Mouse (Mus musculus) G1E (cell line): ENCODE measurements at regions not wholly inside any gene's neighbourhood (a gene's known extent, or its start where the extent isn't known, plus 50 kb on each side); places are given as distances from the start of the nearest gene placed in this dataset.

Experiments used
- ATAC-seq: 2 replicates; pipeline ENCODE4 v1.8.0; 2016; ENCODE audit warnings: mild to moderate bottlenecking; ENCODE audit not compliant: insufficient number of reproducible peaks, poor library complexity, low FRiP score, severe bottlenecking; ENCODE audit errors: extremely low read depth
- DNase-seq: peaks from one replicate; pipeline ENCODE4 v3.0.0; 2012; ENCODE audit warnings: low spot score
- H3K27me3 ChIP-seq: 2 replicates; pipeline ENCODE4 v1.6.1; 2012; ENCODE audit warnings: mild to moderate bottlenecking, low read length, inconsistent platforms; ENCODE audit not compliant: insufficient read depth
- H3K36me3 ChIP-seq: replicated peaks from 2 replicates; pipeline ENCODE3; 2012; ENCODE audit warnings: mild to moderate bottlenecking, inconsistent platforms
- H3K4me1 ChIP-seq: 2 replicates; pipeline ENCODE4 v1.6.1; 2012; ENCODE audit warnings: low read depth, low read length, inconsistent platforms, mixed read lengths; ENCODE audit not compliant: insufficient read depth
- H3K4me3 ChIP-seq: 2 replicates; pipeline ENCODE4 v1.5.1; 2012; ENCODE audit warnings: low read depth, mild to moderate bottlenecking, inconsistent platforms, low read length, moderate library complexity, mixed read lengths
- H3K9me3 ChIP-seq: replicated peaks from 2 replicates; pipeline ENCODE4 v1.6.1; 2012; ENCODE audit warnings: inconsistent platforms
- CTCF ChIP-seq: IDR thresholded peaks from 2 replicates; pipeline ENCODE4 v1.5.1; 2012; ENCODE audit warnings: low read depth, low read length, inconsistent platforms, mixed read lengths
- GATA1 ChIP-seq: IDR thresholded peaks from 2 replicates; pipeline ENCODE4 v1.6.1; 2012; ENCODE audit warnings: borderline replicate concordance, low read length, inconsistent platforms, mixed read lengths
- GATA2 ChIP-seq: IDR thresholded peaks from 2 replicates; pipeline ENCODE4 v1.6.1; 2012; ENCODE audit warnings: low read depth, low read length, inconsistent platforms, borderline replicate concordance
- POLR2AphosphoS5 ChIP-seq: IDR thresholded peaks from 2 replicates; pipeline ENCODE4 v1.6.1; 2012; ENCODE audit warnings: low read depth, low read length, inconsistent platforms; ENCODE audit not compliant: insufficient replicate concordance
- TAL1 ChIP-seq: conservative IDR thresholded peaks from 2 replicates; pipeline ENCODE4 v1.6.1; 2012; ENCODE audit warnings: low read depth, low read length, inconsistent platforms, mixed read lengths

- TF ChIP-seq TAL1 (no peak), POLR2AphosphoS5 (no peak), CTCF (no peak), GATA1 (no peak), GATA2 (no peak)
- DNase-seq: no peak
- ATAC-seq: no peak
- Histone ChIP-seq H3K4me3 (no peak overlapping the region), H3K36me3 (no peaks in the 10 kb centered on the region), H3K4me1 (no peaks in the 10 kb centered on the region), H3K27me3 (peaks cover 6% of the 10 kb centered on the region; the same call in 1 of the 2 replicates), H3K9me3 (no peaks in the 10 kb centered on the region)
Measured at GRCm38 (mm10) chr3:37938284-37938596, 213.9 kb upstream of the Gm5148 start.

- ATAC-seq: no peak
- TF ChIP-seq TAL1: no peak
- TF ChIP-seq CTCF: no peak
- no peak for TF ChIP-seq POLR2AphosphoS5
- TF ChIP-seq GATA2: no peak
- TF ChIP-seq GATA1: no peak
Measured at GRCm38 (mm10) chr3:37937381-37938283, 213.3 kb upstream of the Gm5148 start.

GRCm38 (mm10) chr3:37936251-37936931, 212.1 kb upstream of the Gm5148 start:
- no peaks in the 10 kb centered on the region for H3K36me3 ChIP-seq
- H3K4me1 ChIP-seq: no peaks in the 10 kb centered on the region
- H3K9me3 ChIP-seq: no peaks in the 10 kb centered on the region
- peaks cover 12% of the 10 kb centered on the region; the same call in 1 of the 2 replicates for H3K27me3 ChIP-seq
- TF ChIP-seq GATA1: no peak
- no peak for TF ChIP-seq POLR2AphosphoS5
- no peak for TF ChIP-seq GATA2
- no peak for TF ChIP-seq TAL1
- no peak for TF ChIP-seq CTCF
- ATAC-seq (no peak), DNase-seq (no peak)
- no peak overlapping the region for H3K4me3 ChIP-seq

More at GRCm38 (mm10) chr3:37937381-37938283, 213.3 kb upstream of the Gm5148 start:
- Histone ChIP-seq H3K9me3 (no peaks in the 10 kb centered on the region), H3K4me1 (no peaks in the 10 kb centered on the region), H3K4me3 (no peak overlapping the region), H3K27me3 (peaks cover 6% of the 10 kb centered on the region; the same call in 1 of the 2 replicates), H3K36me3 (no peaks in the 10 kb centered on the region)
- DNase-seq: no peak

- no peak for ATAC-seq
- H3K4me3 ChIP-seq: no peak overlapping the region
Measured at GRCm38 (mm10) chr3:37934905-37935708, 210.8 kb upstream of the Gm5148 start.

DNA sequence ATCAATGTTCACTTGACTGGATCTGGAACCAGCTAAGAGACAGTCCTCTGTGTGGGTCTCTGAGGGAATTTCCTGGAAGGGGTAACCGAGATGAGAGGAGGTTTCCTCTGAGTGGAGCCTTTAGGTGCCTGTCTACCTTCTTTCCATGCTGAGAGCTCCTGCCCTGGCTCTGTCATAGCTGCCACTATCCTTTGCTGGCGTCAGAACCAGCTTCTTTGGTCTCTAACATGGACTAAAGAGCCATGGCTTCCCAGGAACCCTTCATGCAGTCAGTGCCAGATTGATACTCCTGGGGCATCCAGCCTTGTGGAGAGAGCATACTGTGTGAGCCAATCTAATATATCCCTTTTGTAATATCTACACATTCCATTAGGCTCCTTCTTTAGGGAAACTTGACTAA, 209.9 kb upstream of the Gm5148 start:
- no peak overlapping the region for H3K4me3 ChIP-seq
- H3K36me3 ChIP-seq: no peaks in the 10 kb centered on the region
- no peaks in the 10 kb centered on the region for H3K4me1 ChIP-seq
- ATAC-seq: no peak
- DNase-seq: no peak
- TF ChIP-seq GATA2: no peak
- no peak for TF ChIP-seq CTCF
- TF ChIP-seq TAL1: no peak
- TF ChIP-seq POLR2AphosphoS5: no peak
- TF ChIP-seq GATA1: no peak
- peaks cover 12% of the 10 kb centered on the region; the same call in 1 of the 2 replicates for H3K27me3 ChIP-seq
- H3K9me3 ChIP-seq: no peaks in the 10 kb centered on the region

More at GRCm38 (mm10) chr3:37934905-37935708, 210.8 kb upstream of the Gm5148 start:
- TF ChIP-seq CTCF: no peak
- no peak for TF ChIP-seq GATA1
- TF ChIP-seq POLR2AphosphoS5: no peak
- TF ChIP-seq TAL1: no peak
- no peak for TF ChIP-seq GATA2
- Histone ChIP-seq H3K9me3 (no peaks in the 10 kb centered on the region), H3K27me3 (peaks cover 12% of the 10 kb centered on the region; the same call in 1 of the 2 replicates), H3K4me1 (no peaks in the 10 kb centered on the region), H3K36me3 (no peaks in the 10 kb centered on the region)
- no peak for DNase-seq

DNA sequence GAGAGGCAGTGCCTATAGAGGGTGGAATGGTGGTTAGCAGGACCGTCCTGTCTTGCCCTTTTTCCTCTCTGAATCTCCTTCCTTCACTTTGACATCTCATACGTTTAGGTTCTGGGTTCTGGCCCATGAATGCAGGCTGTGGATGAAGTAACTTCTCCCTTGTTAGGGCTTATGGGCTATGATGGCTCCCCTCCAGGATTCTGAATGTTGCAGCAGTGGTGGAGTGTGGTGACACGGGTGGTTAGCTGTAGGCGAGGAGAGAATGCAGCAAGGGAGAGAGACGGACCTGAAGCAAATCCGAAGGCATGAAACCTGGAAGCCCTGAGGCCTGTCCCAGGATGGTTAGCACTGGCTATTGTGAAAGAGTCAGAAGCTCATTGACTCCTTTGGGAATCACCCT, 204.4 kb upstream of the Gm5148 start:
- Histone ChIP-seq H3K36me3 (no peaks in the 10 kb centered on the region), H3K4me3 (no peak overlapping the region), H3K4me1 (no peaks in the 10 kb centered on the region), H3K27me3 (peaks cover 14% of the 10 kb centered on the region), H3K9me3 (peaks cover 3% of the 10 kb centered on the region)
- no peak for DNase-seq
- ATAC-seq: no peak
- TF ChIP-seq CTCF (no peak), GATA1 (no peak), POLR2AphosphoS5 (no peak), TAL1 (no peak), GATA2 (no peak)
